Mouse (Mus musculus): Measurements from ENCODE around the gene Gramd2. TPM values are rescaled to one million over a fixed set of nuclear protein-coding genes. Genes with fewer than 3 reads are reported as not detected.
A peak's percentile ranks its signal among the peaks of the same experiment; 100 is the strongest.

Gramd2 gene
- polyA plus RNA-seq (2014; fragmentation: Nextera tagmentation; extraction: Ambion mirVana) = 0.07 and 0.43 TPM in 2 replicates

DNA sequence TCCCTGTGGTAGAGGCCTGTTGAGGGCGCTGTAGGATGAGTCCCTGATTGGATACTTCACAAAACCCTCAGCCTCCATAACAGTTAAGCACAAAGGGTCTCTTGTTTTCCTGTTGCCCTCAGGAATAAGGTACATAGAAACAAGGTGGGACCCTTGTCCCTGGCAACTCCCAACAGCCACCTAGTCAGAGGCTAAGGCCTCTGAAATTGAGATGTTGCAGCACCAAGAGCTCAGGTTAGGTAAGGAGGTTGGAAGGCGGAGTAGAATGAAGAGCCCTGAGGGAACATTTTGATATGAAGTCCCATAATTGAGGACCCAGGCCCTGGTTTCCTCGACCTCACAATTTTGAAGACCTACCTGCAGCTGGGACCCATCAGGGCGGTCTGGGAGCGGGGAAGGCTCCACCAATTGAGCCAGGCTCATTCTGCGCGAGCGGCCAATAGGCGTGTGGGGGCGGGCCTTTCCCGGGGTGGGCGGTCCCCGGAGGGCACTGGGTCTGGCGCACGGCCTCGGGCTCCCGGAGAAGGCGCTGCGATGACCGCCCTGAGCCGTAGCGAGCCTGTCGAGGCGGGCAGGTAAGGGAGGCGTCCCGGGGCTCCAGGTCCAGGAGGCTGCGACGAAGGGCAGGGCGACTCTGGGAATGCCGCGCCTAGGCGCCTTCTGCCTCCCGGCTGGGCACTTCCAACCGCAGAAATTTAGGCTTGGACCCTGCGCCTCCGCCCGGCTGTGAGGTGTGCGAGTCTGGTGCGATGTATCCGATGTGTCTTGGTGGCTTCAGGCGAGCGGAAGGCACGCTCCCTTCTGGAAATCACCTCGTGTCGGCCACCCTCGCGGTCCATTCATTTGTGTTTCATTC, at the start of gene Gramd2:
Gene Gramd2, plus strand, starts transcription at position 467 of the 856 bp plus-strand sequence.
- H3K9ac ChIP-seq (ENCODE audit: low read depth, low read length) = peak within 1 kb of the TSS; percentile 34; the same call in 1 of the 2 replicates
- peak within 1 kb of the TSS; percentile 28 for H3K4me3 ChIP-seq (ENCODE audit: low read depth, low read length)
- H3K4me1 ChIP-seq (replicated peaks; ENCODE audit: control insufficient read depth, insufficient read depth, low read length) = 0 out of 2 replicates have a peak, but pooled peaks cover 2% of the 10 kb centered on the region
- peak; percentile 96 for ATAC-seq (ENCODE audit: low FRiP score)
- peaks cover 10% of the 10 kb centered on the region for H3K36me3 ChIP-seq (ENCODE audit: control insufficient read depth, insufficient read depth, low read length)
- no peak within 1 kb of the TSS for H3K27ac ChIP-seq (ENCODE audit: low read depth, low read length)
- H3K9me3 ChIP-seq (ENCODE audit: control insufficient read depth, low read length) = no peaks in the 10 kb centered on the region
- H3K4me2 ChIP-seq (replicated peaks; ENCODE audit: low read depth, low read length) = peak within 1 kb of the TSS; percentile 73
- under 1% methylated on average over 47 of the region's 47 CpGs for WGBS
- peaks cover 8% of the 10 kb centered on the region for H3K27me3 ChIP-seq (ENCODE audit: control insufficient read depth, insufficient read depth, low read length)
- peak; percentile 87 for DNase-seq (ENCODE audit: low spot score)

DNA sequence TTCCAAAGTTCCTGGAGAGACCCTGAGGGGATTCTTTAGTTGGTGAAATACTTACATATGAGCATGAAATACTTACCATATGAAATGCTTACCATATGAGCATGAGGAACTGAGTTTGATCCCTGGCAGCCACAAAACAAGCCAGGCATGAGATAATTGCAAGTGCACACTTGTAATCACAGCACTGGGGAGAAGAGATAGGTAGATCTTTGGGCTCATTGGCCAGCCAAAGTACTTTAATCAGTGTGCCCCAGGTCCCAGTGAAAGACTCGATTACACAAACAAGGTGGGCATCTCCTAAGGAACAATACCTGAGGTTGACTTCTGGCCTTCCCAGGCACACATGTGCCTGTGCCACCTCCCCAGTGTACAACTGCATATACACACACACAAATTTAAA, 41.6 kb upstream of the Gramd2 start:
- WGBS = 88% methylated on average over 1 of the region's 1 CpGs
- Histone ChIP-seq H3K27me3 (ENCODE audit: control insufficient read depth, insufficient read depth, low read length) (no peaks in the 10 kb centered on the region), H3K36me3 (ENCODE audit: control insufficient read depth, insufficient read depth, low read length) (no peaks in the 10 kb centered on the region), H3K9me3 (ENCODE audit: control insufficient read depth, low read length) (no peaks in the 10 kb centered on the region), H3K27ac (ENCODE audit: low read depth, low read length) (no peak overlapping the region), H3K9ac (ENCODE audit: low read depth, low read length) (no peak overlapping the region), H3K4me3 (ENCODE audit: low read depth, low read length) (no peak overlapping the region), H3K4me2 (replicated peaks; ENCODE audit: low read depth, low read length) (no peak overlapping the region), H3K4me1 (replicated peaks; ENCODE audit: control insufficient read depth, insufficient read depth, low read length) (no peaks in the 10 kb centered on the region)
- ATAC-seq (ENCODE audit: low FRiP score) (no peak), DNase-seq (ENCODE audit: low spot score) (no peak)

DNA sequence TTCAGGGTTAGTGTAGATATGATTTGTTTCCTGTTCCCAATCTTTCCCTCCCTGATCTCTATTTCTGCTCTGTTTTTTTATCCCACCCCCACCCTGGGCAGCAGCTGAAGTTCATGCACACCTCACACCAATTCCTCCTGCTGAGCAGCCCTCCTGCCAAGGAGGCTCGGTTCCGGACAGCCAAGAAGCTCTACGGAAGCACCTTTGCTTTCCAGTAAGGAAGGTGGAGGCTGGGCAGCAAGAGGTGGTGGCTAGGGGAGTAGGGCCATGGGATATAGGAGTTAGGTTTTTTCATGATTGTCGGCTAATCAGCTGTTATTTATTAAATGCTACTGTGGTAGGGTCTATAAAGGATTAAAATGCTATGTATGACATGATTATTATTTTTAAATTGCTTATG, 40.0 kb upstream of the Gramd2 start:
- Histone ChIP-seq H3K4me3 (ENCODE audit: low read depth, low read length) (no peak overlapping the region), H3K36me3 (ENCODE audit: control insufficient read depth, insufficient read depth, low read length) (no peaks in the 10 kb centered on the region), H3K27me3 (ENCODE audit: control insufficient read depth, insufficient read depth, low read length) (no peaks in the 10 kb centered on the region), H3K27ac (ENCODE audit: low read depth, low read length) (no peak overlapping the region), H3K4me2 (replicated peaks; ENCODE audit: low read depth, low read length) (no peak overlapping the region), H3K9ac (ENCODE audit: low read depth, low read length) (no peak overlapping the region), H3K9me3 (ENCODE audit: control insufficient read depth, low read length) (no peaks in the 10 kb centered on the region), H3K4me1 (replicated peaks; ENCODE audit: control insufficient read depth, insufficient read depth, low read length) (no peaks in the 10 kb centered on the region)
- 90% methylated on average over 4 of the region's 4 CpGs for WGBS
- DNase-seq (ENCODE audit: low spot score) = no peak
- ATAC-seq (ENCODE audit: low FRiP score) = no peak

DNA sequence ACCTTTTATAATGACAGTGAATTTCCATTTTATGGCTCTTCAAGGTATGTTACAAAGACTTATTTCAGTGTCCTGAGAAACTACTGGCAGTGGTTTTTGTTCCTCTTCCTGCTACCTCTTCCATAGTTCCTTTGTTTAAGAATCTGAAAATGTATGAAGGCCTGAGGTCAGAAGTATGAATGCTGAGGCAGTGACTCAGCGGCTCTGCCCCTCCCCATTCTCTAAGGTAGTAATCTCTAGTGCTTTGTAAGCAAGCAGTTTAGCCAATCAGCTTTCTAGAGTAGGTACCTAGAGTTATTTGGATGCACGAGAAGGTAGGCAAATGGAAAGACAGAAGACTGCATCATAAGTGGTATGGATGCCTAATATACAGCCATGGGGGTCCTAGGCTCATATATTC, 38.6 kb upstream of the Gramd2 start:
- Histone ChIP-seq H3K4me2 (replicated peaks; ENCODE audit: low read depth, low read length) (no peak overlapping the region), H3K27me3 (ENCODE audit: control insufficient read depth, insufficient read depth, low read length) (no peaks in the 10 kb centered on the region), H3K9me3 (ENCODE audit: control insufficient read depth, low read length) (no peaks in the 10 kb centered on the region), H3K9ac (ENCODE audit: low read depth, low read length) (no peak overlapping the region), H3K36me3 (ENCODE audit: control insufficient read depth, insufficient read depth, low read length) (no peaks in the 10 kb centered on the region), H3K27ac (ENCODE audit: low read depth, low read length) (no peak overlapping the region), H3K4me3 (ENCODE audit: low read depth, low read length) (no peak overlapping the region), H3K4me1 (replicated peaks; ENCODE audit: control insufficient read depth, insufficient read depth, low read length) (no peaks in the 10 kb centered on the region)
- no peak for DNase-seq (ENCODE audit: low spot score)
- WGBS = 90% methylated on average over 2 of the region's 2 CpGs
- no peak for ATAC-seq (ENCODE audit: low FRiP score)

DNA sequence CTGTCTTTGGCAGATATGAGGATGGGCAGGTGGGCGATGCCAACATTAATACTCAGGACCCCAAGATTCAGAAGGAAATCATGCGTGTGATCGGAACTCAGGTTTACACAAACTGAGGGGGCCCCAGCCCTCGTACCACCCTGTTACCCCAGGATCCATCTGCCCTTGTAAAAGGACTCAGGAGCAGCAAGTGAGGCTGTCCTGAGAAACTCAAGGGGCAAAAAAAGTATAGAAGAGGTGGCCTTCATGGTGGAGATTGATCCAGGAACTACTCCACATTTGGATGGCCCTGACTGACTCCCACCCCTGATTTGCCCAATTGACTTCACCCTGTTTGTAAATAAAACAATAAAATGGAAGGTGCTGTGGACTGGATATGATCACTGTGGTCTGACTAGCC, 30.0 kb upstream of the Gramd2 start:
- Histone ChIP-seq H3K36me3 (ENCODE audit: control insufficient read depth, insufficient read depth, low read length) (peaks cover 4% of the 10 kb centered on the region; the same call in 1 of the 2 replicates), H3K4me3 (ENCODE audit: low read depth, low read length) (no peak overlapping the region), H3K4me2 (replicated peaks; ENCODE audit: low read depth, low read length) (no peak overlapping the region), H3K9ac (ENCODE audit: low read depth, low read length) (no peak overlapping the region), H3K4me1 (replicated peaks; ENCODE audit: control insufficient read depth, insufficient read depth, low read length) (no peaks in the 10 kb centered on the region), H3K9me3 (ENCODE audit: control insufficient read depth, low read length) (no peaks in the 10 kb centered on the region), H3K27me3 (ENCODE audit: control insufficient read depth, insufficient read depth, low read length) (no peaks in the 10 kb centered on the region), H3K27ac (ENCODE audit: low read depth, low read length) (no peak overlapping the region)
- ATAC-seq (ENCODE audit: low FRiP score) (no peak), DNase-seq (ENCODE audit: low spot score) (no peak)
- 98% methylated on average over 4 of the region's 4 CpGs for WGBS

DNA sequence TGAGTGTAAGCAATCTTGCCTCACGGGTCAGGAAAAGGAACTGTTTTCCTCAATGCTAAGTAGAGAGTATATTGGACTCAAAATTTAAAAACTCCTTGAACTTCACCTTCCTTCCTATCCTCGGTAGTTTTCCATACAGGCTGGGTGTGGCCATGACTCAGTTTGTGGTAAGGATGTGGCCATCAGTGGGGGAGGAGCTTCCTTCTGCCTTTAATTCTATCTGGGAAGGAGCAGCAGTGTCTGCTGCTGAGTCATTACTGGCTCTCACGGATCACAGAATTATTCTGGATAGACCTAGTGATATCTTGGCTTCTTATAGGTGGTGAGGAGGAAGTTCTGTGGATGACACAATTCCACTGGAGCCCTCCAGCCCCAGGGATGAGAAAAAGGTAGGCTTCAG, 26.6 kb upstream of the Gramd2 start:
- Histone ChIP-seq H3K4me2 (replicated peaks; ENCODE audit: low read depth, low read length) (no peak overlapping the region), H3K4me1 (replicated peaks; ENCODE audit: control insufficient read depth, insufficient read depth, low read length) (peaks cover 2% of the 10 kb centered on the region; the same call in 1 of the 2 replicates), H3K27ac (ENCODE audit: low read depth, low read length) (no peak overlapping the region), H3K9ac (ENCODE audit: low read depth, low read length) (no peak overlapping the region), H3K36me3 (ENCODE audit: control insufficient read depth, insufficient read depth, low read length) (peaks cover 4% of the 10 kb centered on the region; the same call in 1 of the 2 replicates), H3K9me3 (ENCODE audit: control insufficient read depth, low read length) (no peaks in the 10 kb centered on the region), H3K4me3 (ENCODE audit: low read depth, low read length) (no peak overlapping the region), H3K27me3 (ENCODE audit: control insufficient read depth, insufficient read depth, low read length) (no peaks in the 10 kb centered on the region)
- DNase-seq (ENCODE audit: low spot score) = no peak
- WGBS = 47% methylated on average over 3 of the region's 3 CpGs
- no peak for ATAC-seq (ENCODE audit: low FRiP score)

DNA sequence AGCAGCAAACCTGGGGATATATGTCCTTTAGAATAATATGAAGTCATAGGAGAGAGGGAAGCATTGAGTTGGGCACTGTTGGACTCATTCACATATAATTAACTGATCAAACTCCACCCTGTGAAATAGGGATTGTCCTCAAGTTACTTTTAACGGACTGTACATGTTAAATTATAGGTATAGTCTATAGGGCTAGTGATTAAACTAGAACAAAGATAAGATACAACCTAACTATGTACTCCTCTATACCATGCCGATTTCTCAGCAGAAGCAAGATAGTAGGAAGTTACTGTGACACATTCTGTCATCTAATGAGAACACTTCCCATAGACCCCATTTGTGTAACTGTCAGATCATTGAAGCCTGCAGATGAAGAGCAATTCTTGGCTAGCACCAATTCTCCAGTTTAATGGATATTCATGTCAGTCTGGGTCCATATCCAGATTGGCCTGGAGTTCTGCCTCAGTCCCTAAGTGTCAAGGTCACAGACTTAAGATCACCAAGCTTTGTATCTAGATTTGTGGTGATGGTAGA, 25.4 kb upstream of the Gramd2 start:
- H3K27ac ChIP-seq (ENCODE audit: low read depth, low read length) = no peak overlapping the region
- DNase-seq (ENCODE audit: low spot score) = no peak
- H3K9ac ChIP-seq (ENCODE audit: low read depth, low read length) = no peak overlapping the region
- H3K9me3 ChIP-seq (ENCODE audit: control insufficient read depth, low read length) = no peaks in the 10 kb centered on the region
- H3K4me3 ChIP-seq (ENCODE audit: low read depth, low read length) = no peak overlapping the region
- ATAC-seq (ENCODE audit: low FRiP score) = no peak
- peaks cover 4% of the 10 kb centered on the region; the same call in 1 of the 2 replicates for H3K36me3 ChIP-seq (ENCODE audit: control insufficient read depth, insufficient read depth, low read length)
- no peaks in the 10 kb centered on the region for H3K27me3 ChIP-seq (ENCODE audit: control insufficient read depth, insufficient read depth, low read length)
- H3K4me1 ChIP-seq (replicated peaks; ENCODE audit: control insufficient read depth, insufficient read depth, low read length) = peaks cover 4% of the 10 kb centered on the region; the same call in 1 of the 2 replicates
- no peak overlapping the region for H3K4me2 ChIP-seq (replicated peaks; ENCODE audit: low read depth, low read length)
- WGBS = 85% methylated on average over 2 of the region's 2 CpGs

DNA sequence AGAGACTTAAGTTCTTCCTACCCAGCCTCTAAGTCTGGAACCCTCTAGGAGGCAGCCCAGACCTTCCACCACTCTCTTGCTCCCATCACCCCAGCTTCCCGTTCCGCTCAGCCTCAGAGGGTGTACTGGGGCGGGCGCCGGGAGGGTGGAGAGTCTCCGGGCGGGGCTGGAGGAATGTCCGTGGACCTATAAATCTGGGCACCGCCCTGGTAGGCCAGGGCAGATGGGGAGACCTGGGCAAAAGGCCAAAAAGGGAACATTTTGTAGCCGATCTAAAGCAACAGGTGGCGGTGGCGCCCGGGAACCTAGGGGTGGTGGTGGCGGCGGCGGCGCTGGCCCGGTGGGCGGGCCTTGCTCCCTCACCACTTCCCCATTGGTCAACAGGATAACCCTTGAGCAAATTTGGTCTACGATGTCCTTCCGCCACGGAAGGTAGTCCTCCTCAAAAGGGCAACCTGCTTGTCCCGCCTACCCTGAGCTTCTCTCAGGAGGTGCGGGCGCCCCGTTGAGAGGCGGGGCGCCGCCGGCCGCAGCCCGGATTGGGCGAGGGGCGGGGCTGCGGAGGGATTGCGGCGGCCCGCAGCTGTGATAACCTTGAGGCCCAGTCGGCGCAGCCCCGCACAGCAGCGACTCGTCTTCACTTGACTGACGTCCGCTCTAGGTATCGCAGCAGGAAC, 23.8 kb upstream of the Gramd2 start, which contains the start of gene Pkm:
Gene Pkm, plus strand, starts transcription at position 411 of the 677 bp plus-strand sequence.
- DNase-seq (ENCODE audit: low spot score) (peak; percentile 97), ATAC-seq (ENCODE audit: low FRiP score) (peak; percentile 94)
- Histone ChIP-seq H3K27me3 (ENCODE audit: control insufficient read depth, insufficient read depth, low read length) (no peaks in the 10 kb centered on the region), H3K9me3 (ENCODE audit: control insufficient read depth, low read length) (no peaks in the 10 kb centered on the region), H3K36me3 (ENCODE audit: control insufficient read depth, insufficient read depth, low read length) (peaks cover 3% of the 10 kb centered on the region; the same call in 1 of the 2 replicates), H3K4me1 (replicated peaks; ENCODE audit: control insufficient read depth, insufficient read depth, low read length) (peaks cover 12% of the 10 kb centered on the region), H3K4me3 (ENCODE audit: low read depth, low read length) (peak within 1 kb of the TSS; percentile 78), H3K27ac (ENCODE audit: low read depth, low read length) (peak within 1 kb of the TSS; percentile 97), H3K4me2 (replicated peaks; ENCODE audit: low read depth, low read length) (peak within 1 kb of the TSS; percentile 73), H3K9ac (ENCODE audit: low read depth, low read length) (peak within 1 kb of the TSS; percentile 94)
- WGBS = under 1% methylated on average over 45 of the region's 46 CpGs

Data from hindbrain, embryonic 11.5 days (tissue).